Comparison of ENCODE assay signal across 8 mouse cellular contexts in the genomic region with DNA sequence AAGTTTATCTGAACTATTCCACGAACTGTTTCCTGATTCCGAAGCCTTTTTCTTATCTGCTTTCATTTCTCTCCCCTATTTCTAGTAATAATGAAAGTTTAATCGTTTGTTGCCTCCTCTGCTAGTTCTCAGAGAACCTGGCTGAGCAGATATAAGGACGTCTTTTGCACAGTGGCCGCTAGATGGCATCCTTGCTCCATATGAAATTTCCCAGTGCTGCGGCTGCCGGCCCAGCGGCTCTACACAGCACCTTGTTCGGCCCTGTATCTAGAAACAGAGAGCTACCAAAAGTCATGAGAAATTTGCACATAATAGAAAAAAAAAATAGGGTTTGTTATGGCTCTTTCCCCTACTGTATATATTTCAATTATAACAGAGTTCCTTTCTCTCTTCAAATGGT. TPM values are rescaled to one million over a fixed set of nuclear protein-coding genes. Genes with fewer than 3 reads are reported as not detected.
DNase-seq lines count a peak whose midpoint lies in the region; ATAC-seq lines count a peak whose summit lies in the region.

No protein-coding gene starts in this region.

- no peak overlapping the region for H3K4me2 ChIP-seq in forebrain, embryonic 15.5 days (replicated peaks)
- H3K4me2 ChIP-seq in hindbrain, embryonic 15.5 days: peak overlapping the region; percentile 38
- H3K4me2 ChIP-seq in midbrain, embryonic 11.5 days: no peak overlapping the region

- H3K9ac ChIP-seq in forebrain, embryonic 15.5 days (replicated peaks): no peak overlapping the region
- no peak overlapping the region for H3K9ac ChIP-seq in hindbrain, embryonic 15.5 days
- H3K9ac ChIP-seq in midbrain, embryonic 11.5 days (ENCODE audit: low read length): no peak overlapping the region

- H3K9me3 ChIP-seq in forebrain, embryonic 10.5 days: no peaks in the 10 kb centered on the region
- no peaks in the 10 kb centered on the region for H3K9me3 ChIP-seq in forebrain, embryonic 15.5 days
- H3K9me3 ChIP-seq in hindbrain, embryonic 15.5 days: no peaks in the 10 kb centered on the region
- no peaks in the 10 kb centered on the region for H3K9me3 ChIP-seq in midbrain, embryonic 11.5 days (ENCODE audit: control insufficient read depth, low read length)

- DNase-seq in forebrain, embryonic 10.5 days (ENCODE audit: extremely low spot score, low spot score): peak; percentile 87
- DNase-seq in c-Kit-negative CD71-positive TER-119-positive erythroid progenitor cells, embryonic 14.5 days (ENCODE audit: low read depth, low spot score): peak; percentile 11
- peak; percentile 91 for DNase-seq in forelimb bud, embryonic 11.5 days (ENCODE audit: low read depth, low spot score)
- DNase-seq in layer of hippocampus, postnatal 25 days (ENCODE audit: extremely low spot score in 1 of 2, low spot score in 1 of 2): peak; percentile 71 to 91
- peak; percentile 99 for DNase-seq in midbrain, embryonic 11.5 days (ENCODE audit: low spot score, missing footprints)
- DNase-seq in spleen, postnatal 36 days (ENCODE audit: low spot score in 2 of 2): peak; percentile 51 to 56

- ATAC-seq in forebrain, embryonic 15.5 days (replicated peaks): no peak; the same call in 1 of the 2 replicates
- peak; percentile 84; the same call in 1 of the 2 replicates for ATAC-seq in hindbrain, embryonic 15.5 days (ENCODE audit: low FRiP score, low read depth)
- ATAC-seq in midbrain, embryonic 11.5 days (ENCODE audit: low FRiP score): no peak

- H3K4me1 ChIP-seq in forebrain, embryonic 10.5 days: peaks cover 9% of the 10 kb centered on the region
- H3K4me1 ChIP-seq in forebrain, embryonic 15.5 days: no peaks in the 10 kb centered on the region
- no peaks in the 10 kb centered on the region for H3K4me1 ChIP-seq in hindbrain, embryonic 15.5 days (replicated peaks)
- H3K4me1 ChIP-seq in midbrain, embryonic 11.5 days (ENCODE audit: control insufficient read depth, insufficient read depth, low read length): no peaks in the 10 kb centered on the region

- WGBS in forebrain, embryonic 10.5 days: under 1% methylated on average over 9 of the region's 9 CpGs
- under 1% methylated on average over 9 of the region's 9 CpGs for WGBS in forebrain, embryonic 15.5 days
- under 1% methylated on average over 9 of the region's 9 CpGs for WGBS in hindbrain, embryonic 15.5 days
- under 1% methylated on average over 9 of the region's 9 CpGs for WGBS in midbrain, embryonic 11.5 days

- H3K36me3 ChIP-seq in forebrain, embryonic 10.5 days (replicated peaks): no peaks in the 10 kb centered on the region
- H3K36me3 ChIP-seq in forebrain, embryonic 15.5 days: no peaks in the 10 kb centered on the region
- no peaks in the 10 kb centered on the region for H3K36me3 ChIP-seq in hindbrain, embryonic 15.5 days
- no peaks in the 10 kb centered on the region for H3K36me3 ChIP-seq in midbrain, embryonic 11.5 days (ENCODE audit: control insufficient read depth, insufficient read depth, low read length)

- H3K27me3 ChIP-seq in forebrain, embryonic 10.5 days (ENCODE audit: poor library complexity, severe bottlenecking): peaks cover 100% of the 10 kb centered on the region
- peaks cover 100% of the 10 kb centered on the region for H3K27me3 ChIP-seq in forebrain, embryonic 15.5 days
- peaks cover 87% of the 10 kb centered on the region for H3K27me3 ChIP-seq in hindbrain, embryonic 15.5 days
- peaks cover 100% of the 10 kb centered on the region for H3K27me3 ChIP-seq in midbrain, embryonic 11.5 days (ENCODE audit: control insufficient read depth, insufficient read depth, low read length)

- H3K4me3 ChIP-seq in forebrain, embryonic 10.5 days: no peak overlapping the region
- no peak overlapping the region for H3K4me3 ChIP-seq in forebrain, embryonic 15.5 days
- no peak overlapping the region for H3K4me3 ChIP-seq in hindbrain, embryonic 15.5 days
- no peak overlapping the region for H3K4me3 ChIP-seq in midbrain, embryonic 11.5 days (ENCODE audit: low read depth, low read length)

- no peak overlapping the region for H3K27ac ChIP-seq in forebrain, embryonic 10.5 days
- H3K27ac ChIP-seq in forebrain, embryonic 15.5 days (replicated peaks): no peak overlapping the region
- no peak overlapping the region for H3K27ac ChIP-seq in hindbrain, embryonic 15.5 days (replicated peaks)
- no peak overlapping the region for H3K27ac ChIP-seq in midbrain, embryonic 11.5 days (ENCODE audit: low read depth, low read length)

RNA-seq across cellular contexts. Expression of gene Hoxb8, which starts 2.9 kb away (rescaled TPM):
- not detected in 2 replicates for polyA plus RNA-seq in forebrain, embryonic 10.5 days (2016; fragmentation: Nextera tagmentation; extraction: Ambion mirVana)
- polyA plus RNA-seq in forebrain, embryonic 15.5 days (2015; fragmentation: Nextera tagmentation; extraction: Ambion mirVana): not detected in 2 replicates
- polyA plus RNA-seq in hindbrain, embryonic 15.5 days (2015; fragmentation: Nextera tagmentation; extraction: Ambion mirVana): 18.2 and 26.1 TPM in 2 replicates
- total RNA-seq in layer of hippocampus, postnatal 25 days (2021): not detected
- not detected in 2 replicates for polyA plus RNA-seq in midbrain, embryonic 11.5 days (2014; fragmentation: Nextera tagmentation; extraction: Ambion mirVana)

RNA-seq across cellular contexts. Expression of gene Hoxb9, which starts 7.5 kb away (rescaled TPM):
- not detected in 2 replicates for polyA plus RNA-seq in forebrain, embryonic 10.5 days (2016; fragmentation: Nextera tagmentation; extraction: Ambion mirVana)
- not detected in 2 replicates for polyA plus RNA-seq in forebrain, embryonic 15.5 days (2015; fragmentation: Nextera tagmentation; extraction: Ambion mirVana)
- polyA plus RNA-seq in hindbrain, embryonic 15.5 days (2015; fragmentation: Nextera tagmentation; extraction: Ambion mirVana): 2.1 and 15.7 TPM in 2 replicates
- not detected for total RNA-seq in layer of hippocampus, postnatal 25 days (2021)
- polyA plus RNA-seq in midbrain, embryonic 11.5 days (2014; fragmentation: Nextera tagmentation; extraction: Ambion mirVana): not detected in 2 replicates

RNA-seq across cellular contexts. Expression of gene Hoxb7, which starts 7.7 kb away (rescaled TPM):
- polyA plus RNA-seq in forebrain, embryonic 10.5 days (2016; fragmentation: Nextera tagmentation; extraction: Ambion mirVana): not detected in 2 replicates
- polyA plus RNA-seq in forebrain, embryonic 15.5 days (2015; fragmentation: Nextera tagmentation; extraction: Ambion mirVana): not detected in 2 replicates
- 26.5 and 33.6 TPM in 2 replicates for polyA plus RNA-seq in hindbrain, embryonic 15.5 days (2015; fragmentation: Nextera tagmentation; extraction: Ambion mirVana)
- total RNA-seq in layer of hippocampus, postnatal 25 days (2021): not detected
- not detected in 2 replicates for polyA plus RNA-seq in midbrain, embryonic 11.5 days (2014; fragmentation: Nextera tagmentation; extraction: Ambion mirVana)

RNA-seq across cellular contexts. Expression of gene Hoxb6, which starts 13.5 kb away (rescaled TPM):
- polyA plus RNA-seq in forebrain, embryonic 10.5 days (2016; fragmentation: Nextera tagmentation; extraction: Ambion mirVana): not detected in 2 replicates
- not detected in 2 replicates for polyA plus RNA-seq in forebrain, embryonic 15.5 days (2015; fragmentation: Nextera tagmentation; extraction: Ambion mirVana)
- 52.1 and 66.7 TPM in 2 replicates for polyA plus RNA-seq in hindbrain, embryonic 15.5 days (2015; fragmentation: Nextera tagmentation; extraction: Ambion mirVana)
- total RNA-seq in layer of hippocampus, postnatal 25 days (2021): not detected
- not detected in 2 replicates for polyA plus RNA-seq in midbrain, embryonic 11.5 days (2014; fragmentation: Nextera tagmentation; extraction: Ambion mirVana)

RNA-seq across cellular contexts. Expression of gene Hoxb5, which starts 24.4 kb away (rescaled TPM):
- polyA plus RNA-seq in forebrain, embryonic 10.5 days (2016; fragmentation: Nextera tagmentation; extraction: Ambion mirVana): not detected in 2 replicates
- not detected in 2 replicates for polyA plus RNA-seq in forebrain, embryonic 15.5 days (2015; fragmentation: Nextera tagmentation; extraction: Ambion mirVana)
- 115 and 140 TPM in 2 replicates for polyA plus RNA-seq in hindbrain, embryonic 15.5 days (2015; fragmentation: Nextera tagmentation; extraction: Ambion mirVana)
- not detected for total RNA-seq in layer of hippocampus, postnatal 25 days (2021)
- not detected in 2 replicates for polyA plus RNA-seq in midbrain, embryonic 11.5 days (2014; fragmentation: Nextera tagmentation; extraction: Ambion mirVana)

Comparison
In these comparisons a context has a peak if more than half of its experiments do, and no peak if none do; other contexts are left out.
1. DNase-seq: peak in every context shown above with its lines; median percentile 99 in midbrain, embryonic 11.5 days; 91 in forelimb bud, embryonic 11.5 days; 87 in forebrain, embryonic 10.5 days; 81 in layer of hippocampus, postnatal 25 days; 54 in spleen, postnatal 36 days; 11 in c-Kit-negative CD71-positive TER-119-positive erythroid progenitor cells, embryonic 14.5 days.
2. RNA of gene Hoxb8, which starts 2.9 kb away (polyA plus RNA-seq): 18.2 to 26.1 TPM in hindbrain, embryonic 15.5 days; not detected in forebrain, embryonic 10.5 days, not detected in forebrain, embryonic 15.5 days and not detected in midbrain, embryonic 11.5 days; every median in the first group is over 10 times any median in the second.
3. RNA of gene Hoxb7, which starts 7.7 kb away (polyA plus RNA-seq): 26.5 to 33.6 TPM in hindbrain, embryonic 15.5 days; not detected in forebrain, embryonic 15.5 days, not detected in forebrain, embryonic 10.5 days and not detected in midbrain, embryonic 11.5 days; every median in the first group is over 10 times any median in the second.